Mouse (Mus musculus): ENCODE data around the gene Ppef2. TPM values are rescaled to one million over a fixed set of nuclear protein-coding genes. Genes with fewer than 3 reads are reported as not detected.

Ppef2 gene
- 0.31 TPM in 1 of 2 replicates, not detected in the other for polyA plus RNA-seq (2014; fragmentation: Nextera tagmentation; extraction: Ambion mirVana)

DNA sequence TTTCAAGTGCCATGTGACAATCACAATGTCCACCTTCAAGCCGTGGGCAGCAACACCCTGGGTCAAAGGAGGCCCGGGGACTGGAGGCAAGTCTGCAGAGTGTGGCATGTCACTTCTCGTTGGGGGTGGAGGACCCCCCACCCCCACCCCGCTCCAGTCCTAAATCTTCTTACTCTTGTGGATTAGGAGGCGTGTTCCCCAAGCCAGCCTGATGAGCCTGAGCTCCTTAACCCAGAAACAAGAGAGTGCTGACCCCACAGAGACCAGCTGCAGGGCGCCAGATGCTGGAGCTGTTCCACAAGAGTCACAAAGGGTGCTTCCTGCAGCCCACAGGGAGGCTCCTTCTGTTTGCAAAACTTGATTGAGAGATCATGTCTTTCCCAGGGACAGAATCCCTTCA lies at the start of gene Ppef2:
Ppef2 (minus strand) TSS at position 61 of the 400 bp plus-strand sequence.
- Histone ChIP-seq H3K4me1 (ENCODE audit: control insufficient read depth, insufficient read depth, low read length) (no peaks in the 10 kb centered on the region), H3K9me3 (replicated peaks; ENCODE audit: control insufficient read depth, low read length) (no peaks in the 10 kb centered on the region), H3K9ac (replicated peaks; ENCODE audit: low read length) (no peak within 1 kb of the TSS), H3K4me3 (ENCODE audit: low read depth, low read length) (no peak within 1 kb of the TSS), H3K36me3 (replicated peaks; ENCODE audit: control insufficient read depth, insufficient read depth, low read depth, low read length) (no peaks in the 10 kb centered on the region), H3K27ac (replicated peaks; ENCODE audit: low read depth, low read length) (no peak within 1 kb of the TSS), H3K4me2 (ENCODE audit: low read depth, low read length) (no peak within 1 kb of the TSS), H3K27me3 (ENCODE audit: control insufficient read depth, insufficient read depth, low read length) (no peaks in the 10 kb centered on the region)
- ATAC-seq (replicated peaks; ENCODE audit: insufficient number of reproducible peaks, low FRiP score, low TSS enrichment, low read depth) (no peak), DNase-seq (ENCODE audit: low spot score) (peak; percentile 17)
- WGBS = 13% methylated on average over 6 of the region's 6 CpGs

DNA sequence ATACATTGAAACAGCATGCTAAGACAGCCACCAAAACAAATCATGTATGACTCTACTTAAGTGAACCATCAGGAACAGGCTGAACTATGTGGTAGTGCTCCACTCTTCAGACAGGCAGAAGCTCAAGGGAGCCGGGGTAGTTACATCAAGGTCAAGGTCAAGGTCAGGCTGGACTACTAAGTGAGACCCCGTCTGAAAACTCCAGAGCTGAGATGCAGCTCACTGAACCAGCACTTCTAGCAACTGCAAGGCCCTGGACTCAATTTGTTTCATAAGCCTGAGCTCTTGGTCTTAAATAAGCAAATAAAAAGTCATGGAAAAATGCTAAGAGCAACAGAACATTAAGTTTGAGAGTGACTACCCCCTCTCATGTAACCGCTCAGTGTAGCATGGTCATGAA lies 48.2 kb upstream of the Ppef2 start:
- Histone ChIP-seq H3K36me3 (replicated peaks; ENCODE audit: control insufficient read depth, insufficient read depth, low read depth, low read length) (peaks cover 9% of the 10 kb centered on the region), H3K4me1 (ENCODE audit: control insufficient read depth, insufficient read depth, low read length) (no peaks in the 10 kb centered on the region), H3K9me3 (replicated peaks; ENCODE audit: control insufficient read depth, low read length) (no peaks in the 10 kb centered on the region), H3K9ac (replicated peaks; ENCODE audit: low read length) (no peak overlapping the region), H3K27ac (replicated peaks; ENCODE audit: low read depth, low read length) (no peak overlapping the region), H3K27me3 (ENCODE audit: control insufficient read depth, insufficient read depth, low read length) (no peaks in the 10 kb centered on the region), H3K4me2 (ENCODE audit: low read depth, low read length) (no peak overlapping the region), H3K4me3 (ENCODE audit: low read depth, low read length) (no peak overlapping the region)
- DNase-seq (ENCODE audit: low spot score) = no peak
- 79% methylated on average over 3 of the region's 3 CpGs for WGBS
- no peak for ATAC-seq (replicated peaks; ENCODE audit: insufficient number of reproducible peaks, low FRiP score, low TSS enrichment, low read depth)

DNA sequence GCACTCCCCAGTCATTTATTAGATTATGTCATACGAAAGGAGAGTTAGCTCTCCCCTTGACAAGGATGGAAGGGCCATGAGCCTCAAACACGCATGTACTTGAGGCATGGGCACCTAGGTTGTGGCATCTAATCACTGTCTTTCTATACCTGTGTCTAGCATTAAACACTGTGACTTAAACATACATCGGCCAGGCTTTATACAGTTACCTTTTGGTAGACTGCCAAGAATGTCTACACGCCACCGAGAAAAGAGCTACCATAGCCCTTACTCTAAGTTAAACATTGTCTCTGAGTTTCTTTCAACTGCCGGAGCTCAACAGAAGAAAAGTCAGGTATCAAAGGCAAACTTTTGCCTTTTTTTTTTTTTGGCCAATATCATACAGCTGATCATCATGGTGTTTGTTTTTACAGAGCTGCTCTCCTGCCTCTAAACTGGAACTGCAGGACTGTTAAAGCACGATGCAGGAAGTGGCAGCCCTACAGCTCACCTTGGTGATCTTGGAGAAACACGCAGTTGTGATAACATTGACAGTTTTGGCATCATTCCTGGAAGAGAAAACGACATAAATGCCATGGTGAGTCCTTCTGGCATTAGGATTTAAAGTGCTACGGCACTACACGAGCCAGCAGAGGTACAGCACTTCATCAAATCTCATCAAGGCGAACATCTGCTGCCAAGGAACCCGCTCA lies 46.2 kb upstream of the Ppef2 start:
- ATAC-seq (replicated peaks; ENCODE audit: insufficient number of reproducible peaks, low FRiP score, low TSS enrichment, low read depth) (no peak), DNase-seq (ENCODE audit: low spot score) (no peak)
- Histone ChIP-seq H3K9ac (replicated peaks; ENCODE audit: low read length) (no peak overlapping the region), H3K4me1 (ENCODE audit: control insufficient read depth, insufficient read depth, low read length) (no peaks in the 10 kb centered on the region), H3K4me2 (ENCODE audit: low read depth, low read length) (no peak overlapping the region), H3K27me3 (ENCODE audit: control insufficient read depth, insufficient read depth, low read length) (no peaks in the 10 kb centered on the region), H3K4me3 (ENCODE audit: low read depth, low read length) (no peak overlapping the region), H3K9me3 (replicated peaks; ENCODE audit: control insufficient read depth, low read length) (no peaks in the 10 kb centered on the region), H3K36me3 (replicated peaks; ENCODE audit: control insufficient read depth, insufficient read depth, low read depth, low read length) (peaks cover 10% of the 10 kb centered on the region), H3K27ac (replicated peaks; ENCODE audit: low read depth, low read length) (no peak overlapping the region)
- 93% methylated on average over 13 of the region's 13 CpGs for WGBS

DNA sequence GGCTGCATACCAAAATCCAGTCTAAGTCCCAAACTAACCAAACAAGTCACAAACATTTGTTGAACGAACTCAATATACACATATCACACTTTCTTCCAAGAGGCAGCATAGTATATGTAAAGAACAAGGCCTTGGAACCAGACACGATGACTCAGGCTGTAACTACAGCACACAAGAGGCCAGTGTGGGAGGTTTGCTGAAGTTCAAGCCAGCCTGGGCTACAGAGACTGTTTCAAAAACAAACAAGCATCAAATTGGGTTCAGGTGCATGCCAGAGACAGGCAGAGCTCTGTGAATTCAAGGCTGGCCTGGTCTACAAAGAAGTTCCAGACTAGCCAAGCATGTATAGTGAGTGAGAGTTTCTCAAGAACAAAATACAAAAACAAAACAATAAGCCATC lies 38.4 kb upstream of the Ppef2 start:
- peaks cover 3% of the 10 kb centered on the region for H3K36me3 ChIP-seq (replicated peaks; ENCODE audit: control insufficient read depth, insufficient read depth, low read depth, low read length)
- H3K4me2 ChIP-seq (ENCODE audit: low read depth, low read length) = no peak overlapping the region
- 86% methylated on average over 2 of the region's 2 CpGs for WGBS
- no peak for DNase-seq (ENCODE audit: low spot score)
- no peak overlapping the region for H3K9ac ChIP-seq (replicated peaks; ENCODE audit: low read length)
- no peaks in the 10 kb centered on the region for H3K27me3 ChIP-seq (ENCODE audit: control insufficient read depth, insufficient read depth, low read length)
- H3K27ac ChIP-seq (replicated peaks; ENCODE audit: low read depth, low read length) = no peak overlapping the region
- ATAC-seq (replicated peaks; ENCODE audit: insufficient number of reproducible peaks, low FRiP score, low TSS enrichment, low read depth) = no peak
- no peaks in the 10 kb centered on the region for H3K4me1 ChIP-seq (ENCODE audit: control insufficient read depth, insufficient read depth, low read length)
- no peak overlapping the region for H3K4me3 ChIP-seq (ENCODE audit: low read depth, low read length)
- H3K9me3 ChIP-seq (replicated peaks; ENCODE audit: control insufficient read depth, low read length) = no peaks in the 10 kb centered on the region

GRCm38 (mm10) chr5:92291652-92292414 lies 35.8 kb upstream of the Ppef2 start:
- H3K4me2 ChIP-seq (ENCODE audit: low read depth, low read length) = no peak overlapping the region
- no peaks in the 10 kb centered on the region for H3K4me1 ChIP-seq (ENCODE audit: control insufficient read depth, insufficient read depth, low read length)
- no peak for ATAC-seq (replicated peaks; ENCODE audit: insufficient number of reproducible peaks, low FRiP score, low TSS enrichment, low read depth)
- no peak overlapping the region for H3K4me3 ChIP-seq (ENCODE audit: low read depth, low read length)
- H3K27me3 ChIP-seq (ENCODE audit: control insufficient read depth, insufficient read depth, low read length) = no peaks in the 10 kb centered on the region
- H3K9me3 ChIP-seq (replicated peaks; ENCODE audit: control insufficient read depth, low read length) = no peaks in the 10 kb centered on the region
- H3K36me3 ChIP-seq (replicated peaks; ENCODE audit: control insufficient read depth, insufficient read depth, low read depth, low read length) = no peaks in the 10 kb centered on the region; the same call in none of the 2 replicates
- WGBS = 91% methylated on average over 6 of the region's 6 CpGs
- H3K9ac ChIP-seq (replicated peaks; ENCODE audit: low read length) = no peak overlapping the region
- H3K27ac ChIP-seq (replicated peaks; ENCODE audit: low read depth, low read length) = no peak overlapping the region
- DNase-seq (ENCODE audit: low spot score) = no peak

DNA sequence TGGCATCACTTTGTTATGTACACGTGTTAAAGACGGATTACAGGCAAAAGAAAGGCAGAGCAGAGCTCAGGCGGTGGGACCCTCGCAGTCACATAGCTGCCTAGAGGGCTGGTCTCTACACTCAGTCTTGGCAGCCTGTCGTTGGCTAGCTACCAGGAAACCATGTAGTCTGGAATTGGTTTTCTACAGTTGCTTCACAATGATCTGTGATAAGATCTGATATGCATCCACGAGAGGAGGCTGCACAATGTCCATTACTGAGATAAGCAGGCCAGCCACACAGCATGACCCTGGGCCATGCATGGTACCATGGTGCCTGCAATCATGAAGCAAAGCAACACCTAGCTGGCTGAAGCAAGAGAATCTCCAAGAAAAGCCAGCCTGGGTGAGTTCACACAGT lies 31.8 kb upstream of the Ppef2 start:
- no peak overlapping the region for H3K4me2 ChIP-seq (ENCODE audit: low read depth, low read length)
- WGBS = 86% methylated on average over 6 of the region's 6 CpGs

GRCm38 (mm10) chr5:92283107-92283506 lies 27.0 kb upstream of the Ppef2 start:
- no peak overlapping the region for H3K9ac ChIP-seq (replicated peaks; ENCODE audit: low read length)
- ATAC-seq (replicated peaks; ENCODE audit: insufficient number of reproducible peaks, low FRiP score, low TSS enrichment, low read depth) (no peak), DNase-seq (ENCODE audit: low spot score) (no peak)
- no peaks in the 10 kb centered on the region; the same call in 1 of the 2 replicates for H3K36me3 ChIP-seq (replicated peaks; ENCODE audit: control insufficient read depth, insufficient read depth, low read depth, low read length)
- no peak overlapping the region for H3K4me3 ChIP-seq (ENCODE audit: low read depth, low read length)
- H3K27me3 ChIP-seq (ENCODE audit: control insufficient read depth, insufficient read depth, low read length) = no peaks in the 10 kb centered on the region
- H3K9me3 ChIP-seq (replicated peaks; ENCODE audit: control insufficient read depth, low read length) = no peaks in the 10 kb centered on the region
- H3K4me2 ChIP-seq (ENCODE audit: low read depth, low read length) = no peak overlapping the region
- WGBS = 59% methylated on average over 3 of the region's 3 CpGs
- no peak overlapping the region for H3K27ac ChIP-seq (replicated peaks; ENCODE audit: low read depth, low read length)
- no peaks in the 10 kb centered on the region for H3K4me1 ChIP-seq (ENCODE audit: control insufficient read depth, insufficient read depth, low read length)

More for the DNA sequence above, 31.8 kb upstream of the Ppef2 start:
- Histone ChIP-seq H3K9me3 (replicated peaks; ENCODE audit: control insufficient read depth, low read length) (no peaks in the 10 kb centered on the region), H3K36me3 (replicated peaks; ENCODE audit: control insufficient read depth, insufficient read depth, low read depth, low read length) (no peaks in the 10 kb centered on the region; the same call in none of the 2 replicates), H3K27me3 (ENCODE audit: control insufficient read depth, insufficient read depth, low read length) (no peaks in the 10 kb centered on the region), H3K4me3 (ENCODE audit: low read depth, low read length) (no peak overlapping the region), H3K4me1 (ENCODE audit: control insufficient read depth, insufficient read depth, low read length) (no peaks in the 10 kb centered on the region), H3K27ac (replicated peaks; ENCODE audit: low read depth, low read length) (no peak overlapping the region), H3K9ac (replicated peaks; ENCODE audit: low read length) (no peak overlapping the region)
- ATAC-seq (replicated peaks; ENCODE audit: insufficient number of reproducible peaks, low FRiP score, low TSS enrichment, low read depth) = no peak
- DNase-seq (ENCODE audit: low spot score) = no peak

- 82% methylated on average over 4 of the region's 4 CpGs for WGBS
These were observed 26.5 kb upstream of the Ppef2 start for GRCm38 (mm10) chr5:92282571-92282970.

More at GRCm38 (mm10) chr5:92282571-92282970, 26.5 kb upstream of the Ppef2 start:
- Histone ChIP-seq H3K4me3 (ENCODE audit: low read depth, low read length) (no peak overlapping the region), H3K4me1 (ENCODE audit: control insufficient read depth, insufficient read depth, low read length) (no peaks in the 10 kb centered on the region), H3K27me3 (ENCODE audit: control insufficient read depth, insufficient read depth, low read length) (no peaks in the 10 kb centered on the region), H3K36me3 (replicated peaks; ENCODE audit: control insufficient read depth, insufficient read depth, low read depth, low read length) (no peaks in the 10 kb centered on the region; the same call in 1 of the 2 replicates), H3K4me2 (ENCODE audit: low read depth, low read length) (no peak overlapping the region), H3K9me3 (replicated peaks; ENCODE audit: control insufficient read depth, low read length) (no peaks in the 10 kb centered on the region), H3K27ac (replicated peaks; ENCODE audit: low read depth, low read length) (no peak overlapping the region), H3K9ac (replicated peaks; ENCODE audit: low read length) (no peak overlapping the region)
- no peak for DNase-seq (ENCODE audit: low spot score)
- ATAC-seq (replicated peaks; ENCODE audit: insufficient number of reproducible peaks, low FRiP score, low TSS enrichment, low read depth) = no peak

Measured in embryonic facial prominence, embryonic 11.5 days (tissue).